Mouse (Mus musculus) brain, embryonic 14.5 days (tissue): ENCODE results near the gene Smarcal1. TPM values are rescaled to one million over a fixed set of nuclear protein-coding genes. Genes with fewer than 3 reads are reported as not detected.
A peak's percentile ranks its signal among the peaks of the same experiment; 100 is the strongest.

Experiments used
- DNase-seq: peaks from one replicate; pipeline ENCODE4 v3.0.0-alpha.2; 2011; ENCODE audit warnings: low read depth
- CTCF ChIP-seq: fragments of 200-500 bp; IDR thresholded peaks from 2 replicates; pipeline ENCODE4 v1.5.1; 2012; ENCODE audit warnings: inconsistent platforms, mild to moderate bottlenecking, moderate library complexity, borderline replicate concordance; ENCODE audit not compliant: insufficient read depth, insufficient read length; ENCODE audit errors: extremely low read depth
- POLR2A ChIP-seq: fragments of 200-500 bp; IDR thresholded peaks from 2 replicates; pipeline ENCODE4 v1.6.1; 2012; ENCODE audit warnings: mild to moderate bottlenecking, inconsistent platforms, borderline replicate concordance; ENCODE audit not compliant: poor library complexity, insufficient read depth, insufficient read length, severe bottlenecking; ENCODE audit errors: extremely low read depth
- polyA plus RNA-seq: library from polyadenylated mRNA; depleted of rRNA; stranded (reverse); fragments of >200 nt; gene quantifications from 2 replicates; pipeline ENCODE4 v1.2.3, GENCODE M21; 2012; rRNA removed

Gene Smarcal1
- polyA plus RNA-seq, 1 experiment = 44.9 TPM

GRCm38 (mm10) chr1:72640658-72641410 is 57.8 kb downstream of the Smarcal1 start:
- DNase-seq = peak; percentile 92
- TF ChIP-seq POLR2A = no peak
- no peak for TF ChIP-seq CTCF

DNA sequence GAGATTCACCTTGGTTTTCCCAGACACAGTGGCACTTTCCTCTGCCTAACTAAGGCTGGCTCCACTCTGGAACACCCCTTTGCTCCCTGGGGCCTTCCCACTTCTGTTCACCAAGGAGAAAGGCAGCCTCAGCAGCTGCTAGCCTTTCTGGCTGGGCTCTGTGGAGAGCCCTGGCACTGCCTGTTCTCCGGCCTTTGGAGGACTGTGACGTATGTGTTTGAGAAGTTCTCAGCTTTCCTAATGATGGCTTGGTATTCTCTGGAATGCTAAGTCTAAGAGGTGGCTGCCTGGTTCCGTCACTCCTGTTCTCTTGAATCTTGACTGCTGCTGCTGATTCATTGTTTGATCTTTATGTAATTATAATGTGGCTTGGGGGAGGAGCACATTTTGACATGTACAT is 90.0 kb downstream of the Smarcal1 start:
- TF ChIP-seq POLR2A (no peak), CTCF (no peak)
- peak; percentile 20 for DNase-seq

Other genes with a start within 250 kb of the Smarcal1 start
- gene March4, start 46.3 kb upstream of the Smarcal1 start, polyA plus RNA-seq = 4.6 and 17.0 TPM in 2 replicates
- gene Ankar, start 117.3 kb downstream of the Smarcal1 start, polyA plus RNA-seq = 0.01 TPM in 1 of 2 replicates, not detected in the other
- 1,149 and 1,406 TPM in 2 replicates for gene Rpl37a, start 128.0 kb downstream of the Smarcal1 start, polyA plus RNA-seq
- gene Igfbp2, start 241.3 kb downstream of the Smarcal1 start, polyA plus RNA-seq = 328 and 384 TPM in 2 replicates